Mouse (Mus musculus) liver, adult 2 months (tissue): Measurements from ENCODE around the gene Mblac2. TPM values are rescaled to one million over a fixed set of nuclear protein-coding genes. Genes with fewer than 3 reads are reported as not detected.

Experiments used
- DNase-seq: peaks from one replicate; pipeline ENCODE4 v3.0.0-alpha.2; 2011; ENCODE audit warnings: low read depth, low spot score; ENCODE audit errors: extremely low read depth
- H3K27ac ChIP-seq: fragments of 200-500 bp; replicated peaks from 2 replicates; pipeline ENCODE4 v1.5.1; 2012; ENCODE audit warnings: low read depth, mild to moderate bottlenecking, control low read depth, inconsistent platforms, low read length; ENCODE audit not compliant: insufficient read depth
- H3K27me3 ChIP-seq: fragments of 200-500 bp; 2 replicates; pipeline ENCODE4 v1.6.1; 2012; ENCODE audit warnings: mild to moderate bottlenecking, moderate library complexity, low read length, inconsistent platforms; ENCODE audit not compliant: control insufficient read depth, insufficient read depth
- H3K36me3 ChIP-seq: fragments of 200-500 bp; 2 replicates; pipeline ENCODE4 v1.6.1; 2012; ENCODE audit warnings: low read length, inconsistent platforms; ENCODE audit not compliant: control insufficient read depth, insufficient read depth
- H3K4me1 ChIP-seq: fragments of 200-500 bp; 2 replicates; pipeline ENCODE4 v1.6.1; 2011; ENCODE audit warnings: low read length; ENCODE audit not compliant: control insufficient read depth, insufficient read depth
- H3K4me3 ChIP-seq: fragments of 200-500 bp; 2 replicates; pipeline ENCODE4 v1.5.1; 2011; ENCODE audit warnings: low read depth, mild to moderate bottlenecking, control low read depth, low read length, moderate library complexity; ENCODE audit not compliant: insufficient read depth
- H3K79me2 ChIP-seq: fragments of 200-500 bp; 2 replicates; pipeline ENCODE4 v1.6.1; 2012; ENCODE audit warnings: inconsistent platforms, mild to moderate bottlenecking, low read length, moderate library complexity; ENCODE audit not compliant: control insufficient read depth, insufficient read depth
- H3K9ac ChIP-seq: fragments of 200-500 bp; 2 replicates; pipeline ENCODE4 v1.6.1; 2012; ENCODE audit warnings: low read depth, mild to moderate bottlenecking, control low read depth, inconsistent platforms, low read length
- CTCF ChIP-seq: fragments of 200-500 bp; IDR thresholded peaks from 2 replicates; pipeline ENCODE4 v1.5.1; 2011; ENCODE audit warnings: low read depth, low read length, control low read depth
- POLR2A ChIP-seq: fragments of 200-500 bp; IDR thresholded peaks from 2 replicates; pipeline ENCODE4 v1.6.1; 2011; ENCODE audit warnings: low read length, control low read depth; ENCODE audit not compliant: insufficient read depth; ENCODE audit errors: extremely low read depth
- WGBS: fragments of 180-500 bp; shearing (Covaris S2); methylation state at CpG from one replicate; pipeline ENCODE4 v1.1.7; 2018; 5-methylcytosine and 5-hydroxymethylcytosine counted together
- polyA plus RNA-seq: library from polyadenylated mRNA; depleted of rRNA; stranded (reverse); fragments of >200 nt; gene quantifications from 2 replicates; pipeline ENCODE4 v1.2.3, GENCODE M21; 2012
- total RNA-seq: library from RNA; depleted of rRNA; stranded (reverse); fragments of >200 nt; gene quantifications from 2 replicates; pipeline ENCODE4 v1.2.3, GENCODE M21; 2014

Gene Mblac2
- total and polyA plus RNA-seq, 2 experiments = 4.9 to 6.3 TPM

DNA sequence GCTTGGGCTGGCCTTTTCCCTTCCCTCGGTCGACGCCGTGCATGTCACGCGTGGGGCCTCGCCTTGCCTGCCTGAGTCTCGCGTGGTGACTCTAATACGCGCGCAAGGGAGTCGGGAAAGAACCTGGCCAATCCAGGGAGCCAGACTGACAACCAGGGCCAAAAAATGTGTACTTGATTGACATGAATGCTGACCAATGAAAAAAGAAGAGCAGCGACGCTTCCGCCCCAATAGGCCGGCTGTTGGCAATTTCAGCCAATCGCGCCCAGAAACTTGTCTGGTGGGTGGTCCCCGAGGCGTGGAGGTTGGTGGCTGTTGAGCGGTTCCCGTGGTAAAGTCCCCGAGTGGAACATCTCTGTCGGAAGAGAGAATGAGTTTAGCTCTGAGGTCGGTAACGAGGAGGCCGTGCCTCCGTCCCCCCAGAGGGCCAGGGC, 71.8 kb downstream of the Mblac2 start, which contains the start of gene Cetn3:
Gene Cetn3, plus strand, starts transcription at position 107 of the 434 bp plus-strand sequence.
- whole genome bisulfite sequencing = under 1% methylated on average over 29 of the region's 29 CpGs
- Histone ChIP-seq H3K4me3 (peak within 1 kb of the TSS; percentile 80), H3K27me3 (no peaks in the 10 kb centered on the region), H3K36me3 (peaks cover 8% of the 10 kb centered on the region), H3K79me2 (peaks cover 3% of the 10 kb centered on the region; the same call in 1 of the 2 replicates), H3K9ac (peak within 1 kb of the TSS; percentile 88), H3K4me1 (no peaks in the 10 kb centered on the region; the same call in 1 of the 2 replicates), H3K27ac (peak within 1 kb of the TSS; percentile 91)
- DNase-seq = peak; percentile 91
- TF ChIP-seq POLR2A = no peak
- no peak for TF ChIP-seq CTCF

DNA sequence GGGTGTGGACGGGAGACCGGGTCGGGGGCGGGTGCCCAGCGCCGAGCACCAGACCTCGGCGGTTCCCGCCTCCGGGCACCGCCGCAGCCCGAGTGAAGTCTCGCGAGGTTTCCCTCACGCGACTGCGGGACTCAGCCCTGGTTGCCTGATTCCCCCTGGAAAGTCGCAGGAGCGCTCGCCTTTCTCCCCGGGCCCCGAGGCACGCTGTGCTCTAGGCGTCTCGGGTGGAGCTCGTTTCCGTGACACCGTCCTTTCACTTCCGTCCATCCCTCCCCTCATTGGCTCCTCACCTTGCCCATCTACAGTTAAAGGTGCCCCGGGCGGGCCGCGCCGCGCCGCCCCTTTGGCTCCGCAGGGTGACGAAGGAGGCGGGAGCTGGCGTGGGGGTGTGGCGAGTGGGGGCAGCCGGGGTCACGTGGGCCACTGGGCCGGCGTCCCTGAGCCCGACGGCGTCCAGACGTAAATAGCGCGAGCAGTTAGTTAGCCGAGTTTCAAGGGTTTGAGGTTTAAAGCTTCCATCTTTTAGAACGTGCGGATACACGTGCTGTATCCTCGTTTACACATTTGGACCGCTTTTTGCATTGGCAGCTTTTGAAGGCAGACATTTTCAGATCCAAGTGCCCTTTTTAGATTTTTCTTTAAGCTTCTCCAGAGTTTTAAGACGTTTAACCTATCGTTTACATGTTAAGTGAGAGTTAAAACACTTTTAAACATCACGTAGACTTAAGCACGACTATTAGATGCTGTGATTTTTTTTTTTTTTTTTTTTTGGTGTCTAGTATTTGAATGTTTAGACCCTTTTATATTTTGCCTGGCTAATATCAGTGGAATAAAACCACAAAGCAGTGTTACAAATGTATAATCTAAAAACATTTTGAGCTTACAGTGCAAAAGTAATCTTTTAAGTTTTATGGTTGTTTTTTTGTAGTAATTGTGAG, 72.5 kb downstream of the Mblac2 start:
- Histone ChIP-seq H3K27me3 (no peaks in the 10 kb centered on the region), H3K79me2 (peaks cover 3% of the 10 kb centered on the region; the same call in 1 of the 2 replicates), H3K4me1 (no peaks in the 10 kb centered on the region; the same call in 1 of the 2 replicates), H3K27ac (peak overlapping the region; percentile 91), H3K9ac (peak overlapping the region; percentile 88), H3K36me3 (peaks cover 11% of the 10 kb centered on the region), H3K4me3 (peak overlapping the region; percentile 80)
- no peak for TF ChIP-seq CTCF
- TF ChIP-seq POLR2A = peak; percentile 60; the same call in 1 of the 2 replicates
- WGBS = under 1% methylated on average over 62 of the region's 62 CpGs
- peak; percentile 90 for DNase-seq

DNA sequence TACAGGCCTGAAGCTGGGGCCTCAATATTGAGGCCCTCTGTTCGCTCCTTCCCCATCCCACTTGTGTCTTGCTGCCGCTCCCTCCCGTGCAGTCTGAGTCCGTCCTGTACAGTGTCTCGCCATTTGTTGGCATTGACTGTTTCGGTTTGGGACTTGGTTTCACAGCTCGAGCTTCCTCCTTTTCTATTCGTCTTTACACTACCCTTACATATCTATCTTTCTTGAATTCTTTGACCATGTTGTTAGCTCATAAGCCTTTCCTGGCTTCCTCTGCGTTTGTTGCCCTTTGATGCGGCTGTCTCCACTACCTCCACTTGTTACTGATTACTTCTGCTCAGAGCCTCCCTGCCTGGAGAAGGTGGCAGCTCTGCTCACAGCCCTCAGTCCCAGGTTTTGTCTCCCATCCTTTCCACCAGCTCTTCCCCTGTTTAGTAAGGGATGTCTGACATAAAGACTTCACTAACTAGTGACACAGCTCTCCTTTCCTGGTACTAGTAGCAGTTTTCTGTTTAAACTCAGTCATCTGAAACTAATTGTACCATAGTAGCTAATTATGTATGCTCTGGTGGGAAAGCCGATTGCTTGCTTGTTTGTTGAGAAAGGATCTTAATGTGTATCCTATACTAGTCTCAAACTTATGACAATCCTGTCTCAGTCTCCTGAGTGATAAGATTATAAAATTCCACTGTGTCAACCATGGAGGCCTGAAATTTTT, 74.8 kb downstream of the Mblac2 start:
- Histone ChIP-seq H3K27ac (no peak overlapping the region), H3K36me3 (peaks cover 16% of the 10 kb centered on the region), H3K4me1 (no peaks in the 10 kb centered on the region; the same call in 1 of the 2 replicates), H3K27me3 (no peaks in the 10 kb centered on the region), H3K9ac (no peak overlapping the region), H3K4me3 (no peak overlapping the region), H3K79me2 (peaks cover 3% of the 10 kb centered on the region; the same call in 1 of the 2 replicates)
- DNase-seq = no peak
- WGBS = 81% methylated on average over 11 of the region's 11 CpGs
- TF ChIP-seq POLR2A (no peak), CTCF (no peak)

DNA sequence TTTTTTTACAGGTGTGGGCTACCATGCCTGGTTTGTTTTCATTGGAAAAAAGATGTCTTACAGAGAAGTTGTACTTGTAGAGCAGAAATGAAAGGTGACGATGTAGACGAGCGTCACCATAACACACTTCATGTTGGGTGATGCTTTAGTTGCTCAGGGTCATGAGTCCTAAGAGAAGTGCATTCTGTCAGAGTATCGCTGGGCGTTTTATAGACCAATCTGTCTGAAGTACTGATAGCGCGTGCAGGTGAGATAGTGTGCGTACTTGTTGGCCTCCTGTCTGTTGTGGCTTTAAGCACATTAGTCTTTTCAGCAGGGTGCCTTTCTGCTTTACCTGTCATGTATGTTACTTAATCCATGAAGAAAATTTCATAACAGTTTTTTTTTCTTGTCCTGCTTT, 79.0 kb downstream of the Mblac2 start:
- Histone ChIP-seq H3K4me1 (no peaks in the 10 kb centered on the region; the same call in 1 of the 2 replicates), H3K36me3 (peaks cover 21% of the 10 kb centered on the region), H3K79me2 (no peaks in the 10 kb centered on the region; the same call in 1 of the 2 replicates), H3K27ac (no peak overlapping the region), H3K27me3 (no peaks in the 10 kb centered on the region), H3K4me3 (no peak overlapping the region), H3K9ac (no peak overlapping the region)
- TF ChIP-seq POLR2A (no peak), CTCF (no peak)
- 94% methylated on average over 8 of the region's 8 CpGs for WGBS
- no peak for DNase-seq

- H3K4me3 ChIP-seq = no peak overlapping the region
- WGBS = 67% methylated on average over 8 of the region's 8 CpGs
- no peak overlapping the region for H3K9ac ChIP-seq
- TF ChIP-seq POLR2A (no peak), CTCF (no peak)
- no peaks in the 10 kb centered on the region; the same call in 1 of the 2 replicates for H3K4me1 ChIP-seq
- DNase-seq = no peak
- no peaks in the 10 kb centered on the region for H3K79me2 ChIP-seq
- no peak overlapping the region for H3K27ac ChIP-seq
- H3K36me3 ChIP-seq = peaks cover 21% of the 10 kb centered on the region
- no peaks in the 10 kb centered on the region for H3K27me3 ChIP-seq
Observed at GRCm38 (mm10) chr13:81791861-81792260, 80.7 kb downstream of the Mblac2 start.
